Mouse (Mus musculus): ENCODE measurements around the gene Zc3h13.

The Zc3h13 gene

GRCm38 (mm10) chr14:75284193-75284915, at the start of gene Zc3h13:
Zc3h13 (plus strand) TSS chr14:75284373.
- DNase-seq (ENCODE audit: low spot score): peak; percentile 98

GRCm38 (mm10) chr14:75235552-75235951, 48.6 kb upstream of the Zc3h13 start:
- DNase-seq (ENCODE audit: low spot score): no peak

- no peak for DNase-seq (ENCODE audit: low spot score)
These were observed 48.1 kb upstream of the Zc3h13 start for GRCm38 (mm10) chr14:75235955-75236635.

GRCm38 (mm10) chr14:75236636-75237003, 47.6 kb upstream of the Zc3h13 start:
- no peak for DNase-seq (ENCODE audit: low spot score)

- no peak for DNase-seq (ENCODE audit: low spot score)
These were observed 47.1 kb upstream of the Zc3h13 start for GRCm38 (mm10) chr14:75237096-75237495.

- no peak for DNase-seq (ENCODE audit: low spot score)
These were observed 46.0 kb upstream of the Zc3h13 start for GRCm38 (mm10) chr14:75238054-75238692.

GRCm38 (mm10) chr14:75242087-75242486, 42.1 kb upstream of the Zc3h13 start, which contains the start of gene Cpb2:
Cpb2 (plus strand) TSS chr14:75242287.
- DNase-seq (ENCODE audit: low spot score): no peak

- DNase-seq (ENCODE audit: low spot score): no peak
These were observed 37.9 kb upstream of the Zc3h13 start for GRCm38 (mm10) chr14:75246024-75247000.

- DNase-seq (ENCODE audit: low spot score): no peak
These were observed 33.7 kb upstream of the Zc3h13 start for GRCm38 (mm10) chr14:75250432-75250831.

GRCm38 (mm10) chr14:75256521-75256920, 27.7 kb upstream of the Zc3h13 start:
- no peak for DNase-seq (ENCODE audit: low spot score)

- DNase-seq (ENCODE audit: low spot score): no peak
These were observed 14.6 kb upstream of the Zc3h13 start for GRCm38 (mm10) chr14:75269531-75269930.

- no peak for DNase-seq (ENCODE audit: low spot score)
These were observed 4.5 kb upstream of the Zc3h13 start for GRCm38 (mm10) chr14:75279716-75280115.

GRCm38 (mm10) chr14:75280406-75280805, 3.8 kb upstream of the Zc3h13 start:
- DNase-seq (ENCODE audit: low spot score): no peak

GRCm38 (mm10) chr14:75283609-75284192, 472 bp upstream of the Zc3h13 start:
- no peak for DNase-seq (ENCODE audit: low spot score)

- no peak for DNase-seq (ENCODE audit: low spot score)
These were observed 16.9 kb downstream of the Zc3h13 start for GRCm38 (mm10) chr14:75301081-75301480.

- DNase-seq (ENCODE audit: low spot score): no peak
These were observed 19.6 kb downstream of the Zc3h13 start for GRCm38 (mm10) chr14:75303807-75304206.

GRCm38 (mm10) chr14:75307855-75308254, 23.7 kb downstream of the Zc3h13 start:
- DNase-seq (ENCODE audit: low spot score): no peak

- DNase-seq (ENCODE audit: low spot score): no peak
These were observed 25.3 kb downstream of the Zc3h13 start for GRCm38 (mm10) chr14:75309336-75309992.

- no peak for DNase-seq (ENCODE audit: low spot score)
These were observed 30.3 kb downstream of the Zc3h13 start for GRCm38 (mm10) chr14:75314484-75314883.

GRCm38 (mm10) chr14:75318736-75319135, 34.6 kb downstream of the Zc3h13 start:
- DNase-seq (ENCODE audit: low spot score): no peak

- DNase-seq (ENCODE audit: low spot score): no peak
These were observed 36.1 kb downstream of the Zc3h13 start for GRCm38 (mm10) chr14:75320269-75320668.
